Mouse (Mus musculus): ENCODE measurements around the gene Dut.

The Dut gene

GRCm38 (mm10) chr2:125303764-125304384 lies 56.9 kb downstream of the Dut start:
- DNase-seq (ENCODE audit: low read depth, low spot score): no peak

GRCm38 (mm10) chr2:125304746-125305145 lies 57.8 kb downstream of the Dut start:
- DNase-seq (ENCODE audit: low read depth, low spot score): no peak

GRCm38 (mm10) chr2:125305671-125306070 lies 58.7 kb downstream of the Dut start:
- no peak for DNase-seq (ENCODE audit: low read depth, low spot score)
